Mouse (Mus musculus): ENCODE measurements at regions not wholly inside any gene's neighbourhood (a gene's known extent, or its start where the extent isn't known, plus 50 kb on each side); places are given as distances from the start of the nearest gene placed in this dataset.

DNA sequence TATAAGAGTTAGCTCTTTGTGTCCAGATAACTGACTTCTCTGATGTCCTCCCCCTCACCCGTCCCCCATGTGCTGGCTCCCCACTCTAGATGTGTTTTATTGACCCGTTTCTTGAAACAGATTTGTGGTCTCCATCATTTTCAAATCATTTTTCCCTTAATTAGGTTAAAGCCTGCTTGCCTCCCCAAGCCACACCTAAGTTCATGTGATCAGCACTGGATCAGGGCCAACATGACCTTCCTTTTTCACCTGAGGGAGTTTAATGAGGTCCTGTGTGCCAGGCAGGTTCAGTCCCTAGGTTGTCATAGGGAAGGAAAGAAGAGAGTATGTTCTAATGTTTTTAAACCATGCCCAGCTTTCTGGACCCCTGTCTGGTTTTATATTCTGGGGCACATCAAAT, 390.9 kb upstream of the Slc35b3 start:
- DNase-seq (ENCODE audit: low spot score), result no peak

GRCm38 (mm10) chr13:39350668-39351067, 390.0 kb upstream of the Slc35b3 start:
- DNase-seq (ENCODE audit: low spot score), result no peak

GRCm38 (mm10) chr13:39347761-39348160, 387.1 kb upstream of the Slc35b3 start:
- no peak for DNase-seq (ENCODE audit: low spot score)

DNA sequence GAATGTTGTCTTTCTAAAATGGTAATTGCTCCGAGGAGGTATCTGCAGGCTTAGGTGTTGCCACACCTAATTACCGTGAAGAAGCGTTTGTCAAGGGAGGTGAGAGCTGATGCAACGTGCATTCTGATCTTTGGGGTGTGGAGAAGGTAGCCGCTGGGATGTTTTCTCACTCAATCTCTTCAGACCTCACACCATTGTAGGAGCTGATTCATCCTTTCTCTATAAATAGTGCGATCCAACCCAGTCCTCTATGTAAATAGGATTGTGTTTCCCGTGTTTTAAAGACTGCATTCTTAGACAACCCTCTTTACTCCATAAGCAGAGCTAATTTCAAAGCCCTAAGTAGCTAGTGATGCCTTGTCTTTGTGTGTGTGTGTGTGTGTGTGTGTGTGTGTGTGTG, 374.2 kb upstream of the Slc35b3 start:
- DNase-seq (ENCODE audit: low spot score), result no peak

DNA sequence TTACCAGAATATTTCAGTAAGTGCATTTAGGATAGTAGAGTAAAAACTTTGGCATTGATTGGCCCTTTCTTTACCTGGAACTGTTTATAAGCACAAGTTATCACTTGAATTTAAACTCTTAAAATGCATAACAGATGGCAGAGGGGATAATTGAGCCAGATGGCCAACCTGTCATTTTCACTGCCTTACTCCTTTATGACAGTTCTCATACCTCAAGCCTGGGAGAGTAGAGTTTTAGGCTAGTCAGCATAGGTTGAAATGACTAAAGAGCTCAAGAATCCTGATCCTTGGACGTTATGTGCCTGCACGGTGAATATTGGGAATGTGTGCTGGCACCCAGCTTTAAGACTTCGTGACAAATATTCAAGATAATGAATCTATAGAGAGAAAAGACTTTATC, 369.1 kb upstream of the Slc35b3 start:
- DNase-seq (ENCODE audit: low spot score), result no peak

DNA sequence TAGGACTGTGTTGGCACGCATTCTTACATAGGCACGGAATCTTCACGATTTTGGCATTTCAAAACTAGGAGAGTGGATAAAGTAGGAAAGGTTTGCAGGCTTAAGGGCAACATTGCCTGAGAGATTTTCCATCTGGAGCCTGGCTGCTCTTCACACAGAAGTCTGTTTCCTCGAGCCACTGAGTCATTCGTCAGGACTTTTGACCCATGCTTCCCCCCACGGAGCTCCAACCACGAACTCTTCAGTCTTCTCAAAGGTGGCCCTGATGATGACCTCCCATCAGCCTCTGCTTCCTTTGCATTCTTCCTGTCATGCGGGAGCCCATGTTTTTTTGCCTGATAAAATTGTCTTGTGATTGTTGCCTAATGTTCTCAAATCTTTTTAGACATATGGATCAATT, 365.5 kb upstream of the Slc35b3 start:
- no peak for DNase-seq (ENCODE audit: low spot score)

GRCm38 (mm10) chr13:39321111-39321510, 360.4 kb upstream of the Slc35b3 start:
- no peak for DNase-seq (ENCODE audit: low spot score)

GRCm38 (mm10) chr13:39309758-39310157, 349.1 kb upstream of the Slc35b3 start:
- DNase-seq (ENCODE audit: low spot score), result no peak

DNA sequence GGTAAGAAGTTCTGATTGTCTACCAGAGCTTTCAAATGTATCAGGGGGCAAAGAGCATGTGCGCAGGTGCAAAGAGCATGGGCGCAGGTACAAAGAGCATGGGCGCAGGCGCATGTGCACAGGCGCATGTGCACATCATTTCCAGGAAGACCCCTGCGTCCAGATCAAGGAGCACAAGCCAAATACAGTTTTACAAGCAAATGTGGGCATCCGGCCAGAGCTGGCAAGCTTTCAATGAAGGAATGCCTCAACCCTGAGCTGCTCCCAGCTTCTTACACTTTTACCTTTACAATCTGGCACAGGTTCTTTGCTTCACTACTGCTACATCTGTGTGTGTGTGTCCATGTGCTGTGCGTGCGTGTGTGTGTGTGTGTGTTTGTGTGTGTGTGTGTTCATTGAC, 347.2 kb upstream of the Slc35b3 start:
- DNase-seq (ENCODE audit: low spot score), result no peak

GRCm38 (mm10) chr13:39306851-39307250, 346.2 kb upstream of the Slc35b3 start:
- no peak for DNase-seq (ENCODE audit: low spot score)

DNA sequence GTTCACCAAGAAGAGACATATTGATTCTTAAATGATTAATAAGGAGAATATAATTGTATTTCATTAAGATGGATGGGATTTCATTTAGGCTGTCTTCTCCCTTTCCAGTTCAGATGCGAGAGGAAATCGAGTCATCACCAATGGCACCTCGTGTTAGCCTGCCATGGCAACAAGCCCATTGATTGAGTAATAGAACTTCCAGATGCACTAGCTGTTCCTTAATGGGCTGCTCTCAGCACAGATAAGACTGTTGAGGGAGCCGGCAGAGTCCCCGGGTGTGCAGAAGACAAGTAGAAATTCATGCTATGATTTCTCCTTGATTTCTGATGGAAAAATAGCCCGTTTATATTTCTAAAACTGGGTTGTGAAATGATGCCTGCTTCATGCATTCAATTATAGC, 336.5 kb upstream of the Slc35b3 start:
- no peak for DNase-seq (ENCODE audit: low spot score)

DNA sequence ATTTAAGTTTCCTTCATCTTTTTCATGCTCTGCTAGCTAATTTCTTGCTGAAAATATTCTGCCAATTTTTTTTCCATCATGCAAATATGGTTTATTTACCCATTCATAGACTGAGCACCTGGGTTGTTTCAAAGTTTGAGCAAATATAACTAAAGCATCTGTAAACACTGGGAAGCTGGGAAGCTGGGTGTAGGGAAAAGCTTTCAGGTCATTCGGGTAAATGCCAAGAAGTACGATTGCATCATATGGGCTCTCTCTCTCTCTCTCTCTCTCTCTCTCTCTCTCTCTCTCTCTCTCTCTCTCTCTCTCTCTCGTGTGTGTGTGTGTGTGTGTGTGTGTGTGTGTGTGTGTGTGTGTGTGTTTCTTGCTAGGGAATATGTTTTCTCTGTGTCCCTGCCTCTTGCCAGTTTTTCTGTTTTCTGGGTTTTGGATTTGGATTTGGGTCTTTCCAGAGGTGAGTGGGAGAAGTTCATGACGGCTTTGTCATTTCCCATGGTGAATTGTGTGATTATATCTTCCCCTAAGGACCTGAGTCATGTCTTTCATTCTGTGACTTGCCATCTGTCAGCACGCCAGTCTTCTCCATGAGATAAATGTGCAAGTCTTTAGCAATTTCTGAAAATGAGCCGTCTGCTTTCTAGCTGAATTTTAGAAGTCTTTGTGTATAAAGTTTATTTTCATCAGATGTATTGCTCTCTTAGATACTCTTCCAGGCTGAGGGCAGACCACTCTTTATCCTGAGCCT, 329.7 kb upstream of the Slc35b3 start:
- no peak for DNase-seq (ENCODE audit: low spot score)

DNA sequence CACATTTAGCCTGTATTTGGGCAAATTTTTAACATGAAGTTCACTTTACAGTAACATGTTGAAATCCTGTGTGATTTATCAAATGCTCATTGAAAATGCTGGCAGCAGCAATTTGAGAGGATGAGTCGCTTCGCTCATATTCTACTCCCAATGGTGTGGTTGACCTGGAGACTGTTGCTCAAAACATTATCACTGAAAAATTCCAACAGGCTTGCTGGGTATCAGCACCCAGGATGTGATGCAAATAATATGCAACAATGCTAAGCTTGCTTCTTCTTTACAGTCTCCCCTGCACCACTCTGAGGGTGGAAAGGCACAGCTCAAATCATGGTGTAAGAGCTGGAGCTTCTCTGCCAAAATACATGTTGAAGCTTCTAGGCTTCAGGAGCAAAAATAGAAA, 321.6 kb upstream of the Slc35b3 start:
- no peak for DNase-seq (ENCODE audit: low spot score)

- DNase-seq (ENCODE audit: low spot score), result no peak
Measured at GRCm38 (mm10) chr13:39278101-39278500, 317.4 kb upstream of the Slc35b3 start.

DNA sequence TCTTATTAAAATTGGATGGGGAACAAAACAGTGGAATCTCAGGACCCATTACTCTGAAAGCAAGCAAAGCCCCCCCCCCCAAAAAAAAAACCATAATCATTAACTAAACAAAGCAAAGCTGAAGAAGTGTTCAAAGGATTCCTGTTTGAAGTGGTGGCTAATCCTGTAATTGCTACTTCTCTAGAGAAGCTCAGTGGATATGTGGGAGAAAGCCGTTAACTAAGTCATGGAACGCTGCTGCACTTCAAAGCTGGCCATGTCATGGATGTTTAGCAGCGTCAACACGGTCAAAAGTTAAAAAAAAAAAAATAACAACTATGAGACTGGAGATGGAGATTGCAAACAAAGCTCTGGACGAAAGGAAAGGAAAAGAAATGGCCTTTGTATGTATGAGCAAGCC, 305.3 kb upstream of the Slc35b3 start:
- no peak for DNase-seq (ENCODE audit: low spot score)

DNA sequence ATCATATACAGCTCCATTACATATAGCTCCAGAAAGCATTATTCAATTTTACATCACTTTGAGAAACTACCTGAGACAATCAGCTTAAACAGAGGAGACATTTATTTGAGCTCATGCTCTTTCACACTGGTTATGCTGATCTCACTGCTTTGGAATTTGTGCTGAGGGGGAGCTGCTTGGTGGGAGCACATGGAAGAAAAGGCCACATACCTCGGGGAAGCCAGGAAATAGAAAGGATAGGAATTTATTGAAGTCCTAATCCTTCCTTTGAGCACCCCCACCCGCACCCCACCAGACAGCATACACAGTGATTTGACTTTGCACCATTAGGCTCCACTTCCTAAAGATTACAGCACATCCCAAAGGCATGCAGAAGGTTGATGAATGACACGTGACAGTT, 296.0 kb upstream of the Slc35b3 start:
- DNase-seq (ENCODE audit: low spot score), result no peak

DNA sequence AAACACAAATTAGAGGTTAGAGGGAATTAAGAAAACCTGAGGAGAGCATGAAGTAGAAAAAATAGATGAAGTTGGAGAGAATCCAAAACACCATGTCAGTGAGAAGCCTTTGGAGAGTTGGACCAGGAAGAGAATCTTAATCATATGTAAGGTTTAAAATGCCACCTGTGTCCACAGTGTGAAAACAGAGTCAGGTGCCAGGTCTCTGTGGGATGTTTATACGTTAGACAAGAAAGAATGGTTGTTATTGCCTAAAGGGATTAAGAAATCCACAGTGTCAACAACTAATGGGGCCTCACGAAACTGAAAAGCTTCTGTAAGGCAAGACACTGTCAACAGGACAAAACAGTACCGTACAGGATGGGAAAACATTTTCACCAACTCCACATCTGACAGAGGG, 294.7 kb upstream of the Slc35b3 start:
- no peak for DNase-seq (ENCODE audit: low spot score)

DNA sequence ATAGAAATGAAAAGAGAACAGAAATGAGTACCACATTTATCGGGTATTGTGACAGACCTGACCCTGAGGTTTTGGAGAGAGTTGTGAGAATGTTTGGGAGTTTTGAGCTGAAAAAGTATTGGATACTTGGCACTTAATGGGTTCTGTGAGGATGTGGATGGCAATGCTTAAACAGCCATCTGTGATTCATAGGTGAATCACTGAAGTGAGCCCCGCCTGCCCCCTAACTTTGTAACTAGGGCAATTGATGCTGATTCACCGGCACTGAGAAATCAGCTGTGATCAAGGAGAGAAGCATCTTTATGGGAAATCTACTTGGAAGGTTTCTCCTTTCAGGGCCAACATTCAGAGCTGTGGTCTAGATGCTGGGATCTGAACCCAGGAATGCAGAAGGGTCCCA, 291.9 kb upstream of the Slc35b3 start:
- DNase-seq (ENCODE audit: low spot score), result no peak

DNA sequence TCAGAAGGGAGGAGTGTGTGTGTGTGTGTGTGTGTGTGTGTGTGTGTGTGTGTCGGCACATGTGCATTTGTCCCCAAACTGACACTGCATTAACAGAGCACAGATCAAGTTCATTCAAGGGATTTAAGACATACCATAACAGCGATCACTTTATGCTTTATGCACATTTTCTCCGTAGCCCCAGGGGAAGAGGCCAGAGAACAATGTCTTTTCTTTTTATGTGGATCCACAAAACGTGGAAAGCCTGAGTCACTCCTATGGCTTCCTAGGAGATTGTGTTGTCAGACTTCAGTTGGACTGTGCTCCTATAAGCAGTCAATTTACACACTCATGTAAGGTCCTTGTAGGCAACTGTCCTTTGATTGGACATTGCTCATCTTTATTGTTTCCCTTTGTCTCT, 289.4 kb upstream of the Slc35b3 start:
- no peak for DNase-seq (ENCODE audit: low spot score)

DNA sequence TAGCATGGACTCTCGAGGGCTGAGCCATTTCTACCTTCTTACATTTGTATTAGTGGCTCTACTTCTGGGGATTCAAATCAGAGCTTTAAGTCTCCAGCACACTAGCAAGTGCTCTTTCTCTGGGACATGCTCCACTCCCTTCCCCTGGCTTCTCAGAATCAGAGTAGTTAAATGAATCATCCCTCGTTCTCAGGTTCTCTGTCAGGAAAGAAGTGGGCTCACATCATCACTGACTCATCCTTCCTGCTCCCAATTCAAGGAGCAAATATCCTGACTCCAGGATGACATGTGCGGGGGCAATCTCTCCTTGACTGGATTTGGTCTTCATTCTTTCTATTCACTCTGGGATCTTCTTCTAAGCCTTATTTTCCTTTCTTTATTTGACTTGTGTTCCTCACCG, 266.2 kb upstream of the Slc35b3 start:
- no peak for DNase-seq (ENCODE audit: low spot score)

DNA sequence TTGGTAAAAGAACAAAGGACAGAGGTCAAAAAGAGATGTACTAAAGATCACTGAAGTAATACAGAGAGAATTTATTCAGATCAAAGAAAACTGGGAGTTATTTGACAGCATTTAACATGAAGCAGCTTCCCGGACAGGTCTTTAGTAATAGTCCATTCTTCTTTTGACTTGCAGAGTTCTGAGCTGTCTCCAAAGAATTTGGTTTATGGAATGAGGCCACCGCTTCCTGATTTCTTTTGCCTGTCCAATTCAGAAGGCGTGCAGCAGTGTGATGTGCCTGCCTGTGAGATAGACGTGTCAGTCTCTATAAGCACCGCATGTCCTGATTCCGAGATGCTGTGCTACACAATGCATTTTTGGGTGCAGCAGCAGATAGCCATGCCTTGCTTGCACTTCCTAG, 265.0 kb upstream of the Slc35b3 start:
- no peak for DNase-seq (ENCODE audit: low spot score)

DNA sequence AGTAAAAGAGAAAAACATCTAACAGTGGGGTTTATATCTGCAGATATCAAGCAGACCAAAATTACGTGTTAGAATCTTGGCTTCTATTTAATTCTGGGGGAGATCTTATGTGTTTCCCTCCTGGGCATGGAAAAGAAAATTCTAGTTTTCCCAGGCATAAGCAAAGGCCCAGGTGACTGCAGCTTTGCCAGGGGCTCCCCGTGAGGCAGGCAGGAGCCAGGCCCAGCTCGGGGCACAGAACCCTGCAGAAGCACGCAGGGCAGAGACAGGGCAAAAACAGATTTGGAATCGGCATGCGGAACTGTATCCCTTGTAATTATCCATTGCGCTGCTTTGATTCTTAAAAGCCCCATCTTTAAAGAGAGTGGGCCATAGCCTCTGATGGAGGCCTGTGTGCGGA, 250.4 kb upstream of the Slc35b3 start:
- DNase-seq (ENCODE audit: low spot score), result no peak

GRCm38 (mm10) chr13:39183715-39184179, 223.1 kb upstream of the Slc35b3 start:
- no peak for DNase-seq (ENCODE audit: low spot score)

- DNase-seq (ENCODE audit: low spot score), result no peak
Measured at GRCm38 (mm10) chr13:39161980-39162379, 201.3 kb upstream of the Slc35b3 start.
